Mouse (Mus musculus) skeletal muscle tissue, adult 2 months (tissue): ENCODE data around the gene Fxyd5.

Experiments
- DNase-seq: peaks from one replicate; pipeline ENCODE4 v3.0.0-alpha.2; 2012; ENCODE audit warnings: low read depth, low spot score

Fxyd5 gene

DNA sequence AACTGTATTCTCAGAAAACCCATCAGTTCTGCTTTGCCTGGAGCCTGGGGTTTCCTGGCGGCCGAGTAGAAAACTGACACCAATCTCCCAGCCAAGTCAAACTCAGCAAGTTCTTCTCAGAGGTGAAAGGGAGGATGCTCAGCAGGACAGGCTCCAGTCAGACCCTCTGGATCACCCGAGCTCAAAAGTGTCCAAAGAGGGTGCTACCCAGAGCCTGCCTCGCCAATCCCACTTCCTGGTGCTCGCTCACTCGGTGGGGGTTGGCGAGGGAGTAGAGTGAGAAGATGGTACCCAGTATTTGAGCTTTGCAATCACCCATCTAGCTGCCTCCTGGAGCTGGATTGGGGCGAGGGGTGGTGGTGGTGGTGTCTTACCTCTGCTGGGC is 1.3 kb downstream of the Fxyd5 start:
- DNase-seq, result no peak

GRCm38 (mm10) chr7:31040281-31041022 is 1.8 kb downstream of the Fxyd5 start:
- no peak for DNase-seq

GRCm38 (mm10) chr7:31039011-31039410 is 3.3 kb downstream of the Fxyd5 start:
- no peak for DNase-seq

DNA sequence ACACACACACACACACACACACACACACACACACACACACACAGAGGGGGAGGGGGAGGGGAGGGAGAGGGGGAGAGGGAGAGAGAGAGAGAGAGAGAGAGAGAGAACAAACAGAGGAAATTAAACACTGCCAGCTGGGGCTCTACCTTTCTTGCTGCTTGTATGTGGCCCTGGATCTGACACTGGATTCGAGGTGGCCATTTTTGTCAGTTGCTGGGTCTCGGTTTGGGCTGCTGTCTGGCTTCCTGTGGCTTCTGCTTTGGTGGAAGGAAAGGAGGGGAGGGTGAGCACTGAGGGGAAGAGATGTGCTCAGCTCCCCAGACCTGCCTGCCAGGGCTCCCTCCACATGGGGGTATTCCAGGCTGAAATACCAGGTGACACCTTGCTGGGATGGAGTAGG is 4.6 kb downstream of the Fxyd5 start:
- DNase-seq, result no peak

GRCm38 (mm10) chr7:31036917-31037316 is 5.4 kb downstream of the Fxyd5 start:
- no peak for DNase-seq

DNA sequence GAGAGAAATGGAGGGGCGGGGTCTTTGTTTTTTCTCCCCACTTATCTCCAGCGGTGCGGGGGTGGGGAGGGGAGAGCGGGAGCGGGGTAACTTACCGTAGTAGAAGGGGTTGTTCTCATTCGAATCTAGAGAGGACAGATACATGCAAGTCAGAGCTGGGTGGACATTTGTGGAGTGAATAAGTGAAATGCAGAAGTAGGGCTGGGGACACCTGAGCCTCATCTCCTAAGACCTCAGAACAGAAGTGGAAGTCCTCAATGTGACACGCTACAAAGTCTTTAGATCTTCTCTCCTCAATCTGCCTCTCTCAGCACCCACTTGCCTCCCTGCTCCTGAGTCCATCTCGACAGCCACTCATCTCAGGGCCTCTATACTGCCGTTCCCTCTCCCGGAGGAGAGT is 7.0 kb downstream of the Fxyd5 start:
- no peak for DNase-seq

- no peak for DNase-seq
Observed at GRCm38 (mm10) chr7:31034789-31035188, 7.5 kb downstream of the Fxyd5 start.

GRCm38 (mm10) chr7:31033409-31034165 is 8.7 kb downstream of the Fxyd5 start:
- no peak for DNase-seq

GRCm38 (mm10) chr7:31031731-31032130 is 10.6 kb downstream of the Fxyd5 start:
- DNase-seq, result no peak

DNA sequence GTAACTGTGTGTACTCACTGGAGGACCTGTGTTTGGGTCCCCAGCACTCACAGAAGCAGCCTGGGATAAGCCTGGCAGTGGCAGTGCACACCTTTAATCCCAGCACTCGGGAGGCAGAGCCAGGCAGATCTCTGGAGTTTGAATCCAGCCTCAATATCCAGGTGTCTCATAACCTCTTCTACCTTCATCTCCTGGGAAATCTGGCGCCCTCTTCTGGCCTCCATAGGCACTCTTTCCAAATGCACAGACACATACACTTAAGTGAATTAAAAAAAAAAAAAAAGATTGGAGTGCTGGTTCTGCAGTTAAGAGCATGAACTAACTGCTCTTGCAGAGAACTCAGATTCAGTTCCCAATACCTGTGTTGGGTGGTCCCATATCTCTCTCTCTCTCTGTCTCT is 11.6 kb downstream of the Fxyd5 start:
- no peak for DNase-seq

- DNase-seq, result no peak
Observed at GRCm38 (mm10) chr7:31028609-31029008, 13.7 kb downstream of the Fxyd5 start.

DNA sequence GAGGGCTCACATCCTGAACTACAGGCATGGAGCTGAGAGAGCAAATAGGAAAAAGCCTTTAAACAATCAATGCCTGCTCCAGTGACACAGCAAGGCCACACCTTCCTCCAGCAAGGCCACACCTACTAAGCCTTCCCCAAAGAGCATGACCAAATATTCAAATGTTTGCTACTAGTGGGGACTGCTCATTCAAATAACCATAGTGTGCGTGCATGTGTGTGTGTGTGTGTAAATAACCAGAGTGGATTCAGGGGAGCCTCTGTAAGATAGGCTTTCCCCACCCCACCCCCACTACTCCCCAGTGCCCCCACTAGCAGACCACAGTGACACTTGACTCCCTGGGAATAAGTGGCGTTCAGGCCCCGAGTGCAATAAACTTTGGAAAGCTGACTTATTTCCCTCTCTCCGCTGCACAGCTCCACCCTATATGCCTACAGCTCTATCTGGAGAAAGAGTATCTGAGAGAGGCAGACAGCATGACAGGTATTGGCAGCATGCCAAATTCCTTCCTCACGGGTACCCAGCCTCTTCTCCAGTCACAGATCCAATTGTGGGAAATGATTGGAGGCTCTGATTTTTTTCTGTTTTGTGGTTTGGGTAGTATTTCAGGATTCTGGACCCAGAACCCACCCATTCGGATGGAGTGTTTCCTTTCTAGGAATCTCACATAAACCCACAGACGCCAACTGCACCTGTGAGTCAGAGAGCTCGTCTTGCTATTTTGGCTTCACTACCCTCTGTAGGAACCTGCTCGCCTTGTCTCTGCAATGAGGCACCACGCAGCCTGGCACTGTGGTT is 25.0 kb downstream of the Fxyd5 start:
- no peak for DNase-seq

DNA sequence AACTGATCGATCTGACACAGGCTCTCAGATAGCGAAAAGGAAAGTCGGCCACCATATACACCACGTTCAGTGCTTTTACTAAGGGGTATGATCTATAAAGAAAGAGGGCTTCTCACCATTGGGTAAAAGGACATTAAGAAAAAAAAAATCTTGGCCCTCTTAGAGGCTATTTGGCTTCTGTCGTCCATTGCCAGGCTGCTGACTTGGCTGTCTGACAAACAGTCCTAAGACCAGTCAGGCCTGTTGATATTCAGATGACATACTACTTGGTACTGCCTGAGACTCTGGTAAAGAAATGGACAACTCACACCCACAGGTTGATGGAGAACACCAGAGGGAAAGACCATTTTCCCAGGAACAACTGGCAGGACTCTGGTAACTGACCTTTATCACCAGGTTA is 29.3 kb downstream of the Fxyd5 start:
- DNase-seq, result no peak

DNA sequence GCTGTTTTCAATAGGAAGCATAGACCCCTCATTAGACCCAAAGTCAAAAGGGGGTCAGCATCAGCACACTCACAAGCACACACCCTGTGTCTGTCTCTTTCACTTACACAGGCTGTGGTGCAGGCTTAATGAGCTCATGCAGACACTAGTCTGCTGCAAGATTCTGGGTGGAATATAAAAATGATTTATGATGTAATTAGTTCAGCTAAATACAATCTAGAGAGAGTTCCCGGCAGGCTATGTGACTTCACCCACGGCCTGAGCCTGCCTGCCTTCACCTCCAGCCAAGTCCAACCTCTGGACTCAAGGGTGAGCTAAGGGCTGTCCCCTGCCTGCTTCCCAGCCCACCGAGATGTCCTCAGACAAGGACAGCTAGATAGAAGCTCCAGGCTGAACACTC is 33.4 kb downstream of the Fxyd5 start:
- DNase-seq, result no peak

GRCm38 (mm10) chr7:31008175-31008574 is 34.1 kb downstream of the Fxyd5 start:
- no peak for DNase-seq

DNA sequence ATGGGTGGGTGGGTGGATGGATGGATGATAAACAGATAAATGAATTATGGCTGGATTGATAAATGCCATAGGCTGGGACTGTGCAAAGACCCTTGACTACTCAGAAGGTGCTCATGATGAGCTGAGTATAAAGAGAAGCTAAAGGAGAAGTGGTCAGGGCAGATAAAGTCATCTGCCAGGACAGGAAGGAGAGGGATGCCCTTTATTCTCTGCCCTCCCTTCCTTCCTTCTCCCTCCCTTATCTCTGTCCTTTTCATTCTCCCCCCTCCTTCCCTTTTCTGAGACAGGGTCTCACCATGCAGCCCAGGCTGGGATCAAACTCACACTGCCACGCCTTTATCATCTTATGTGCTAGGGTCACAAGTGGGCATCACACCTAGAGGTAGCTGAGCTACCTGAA is 34.5 kb downstream of the Fxyd5 start:
- no peak for DNase-seq

DNA sequence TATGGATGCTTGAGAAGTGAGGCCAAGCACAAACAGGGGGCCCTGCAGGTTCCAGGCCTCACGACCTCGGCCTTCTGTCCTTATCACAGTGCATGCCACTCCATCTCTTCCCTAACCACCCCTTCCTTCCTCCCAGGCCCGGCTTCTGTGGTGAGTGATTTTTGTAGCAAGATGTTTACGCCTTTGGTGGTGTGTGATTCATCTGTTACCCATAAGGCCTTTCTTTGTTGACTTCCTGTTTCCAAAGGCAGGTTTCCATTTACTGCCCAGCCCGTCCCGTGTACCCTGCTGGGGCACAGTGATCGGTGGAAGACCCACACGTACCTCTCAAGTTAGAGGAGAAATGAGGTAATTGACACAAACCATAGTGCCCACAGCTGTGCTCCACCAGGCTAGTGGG is 39.6 kb downstream of the Fxyd5 start:
- peak; percentile 56 for DNase-seq

- peak; percentile 82 for DNase-seq
Observed at GRCm38 (mm10) chr7:31000505-31001020, 41.7 kb downstream of the Fxyd5 start.

GRCm38 (mm10) chr7:30996491-30996890 is 45.8 kb downstream of the Fxyd5 start:
- DNase-seq, result no peak

DNA sequence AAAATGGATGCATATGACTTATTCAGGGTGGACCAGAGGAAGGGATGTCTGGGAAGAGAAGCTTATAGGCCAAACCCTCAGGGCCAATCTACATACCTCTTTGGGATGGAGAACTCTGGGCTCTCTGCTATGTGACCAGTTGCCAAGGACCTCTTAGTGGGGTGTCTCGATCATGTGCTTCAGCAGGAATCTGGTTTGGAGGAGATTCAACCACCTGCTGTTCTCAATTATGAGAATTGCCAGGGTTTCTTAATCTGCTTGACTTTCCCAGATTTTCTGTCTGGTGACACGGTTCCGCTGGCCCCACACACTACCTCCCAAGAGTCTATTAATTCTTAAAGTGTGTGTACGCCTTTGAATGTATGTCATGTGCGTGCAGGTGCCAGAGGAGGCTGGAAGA is 48.3 kb downstream of the Fxyd5 start:
- no peak for DNase-seq

DNA sequence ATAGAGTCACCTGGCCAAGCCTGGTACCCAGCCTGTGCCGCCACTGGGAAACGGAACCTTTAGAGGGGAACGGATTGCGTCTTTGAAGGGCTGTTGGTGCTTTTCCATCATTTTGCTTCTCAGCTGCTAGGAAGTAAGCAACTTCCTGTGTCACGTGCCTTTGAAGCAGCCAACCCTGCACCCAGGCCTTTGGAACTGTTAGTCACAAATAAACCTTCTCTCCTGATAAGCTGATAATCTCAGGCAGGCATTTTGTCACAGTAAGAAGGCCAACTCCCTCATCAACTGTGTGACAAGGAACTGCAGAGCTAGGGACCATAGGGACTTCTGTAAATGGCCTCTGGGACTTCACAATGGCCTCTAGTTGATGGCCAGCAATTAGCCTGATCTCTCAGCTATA is 50.1 kb downstream of the Fxyd5 start:
- DNase-seq, result no peak

DNA sequence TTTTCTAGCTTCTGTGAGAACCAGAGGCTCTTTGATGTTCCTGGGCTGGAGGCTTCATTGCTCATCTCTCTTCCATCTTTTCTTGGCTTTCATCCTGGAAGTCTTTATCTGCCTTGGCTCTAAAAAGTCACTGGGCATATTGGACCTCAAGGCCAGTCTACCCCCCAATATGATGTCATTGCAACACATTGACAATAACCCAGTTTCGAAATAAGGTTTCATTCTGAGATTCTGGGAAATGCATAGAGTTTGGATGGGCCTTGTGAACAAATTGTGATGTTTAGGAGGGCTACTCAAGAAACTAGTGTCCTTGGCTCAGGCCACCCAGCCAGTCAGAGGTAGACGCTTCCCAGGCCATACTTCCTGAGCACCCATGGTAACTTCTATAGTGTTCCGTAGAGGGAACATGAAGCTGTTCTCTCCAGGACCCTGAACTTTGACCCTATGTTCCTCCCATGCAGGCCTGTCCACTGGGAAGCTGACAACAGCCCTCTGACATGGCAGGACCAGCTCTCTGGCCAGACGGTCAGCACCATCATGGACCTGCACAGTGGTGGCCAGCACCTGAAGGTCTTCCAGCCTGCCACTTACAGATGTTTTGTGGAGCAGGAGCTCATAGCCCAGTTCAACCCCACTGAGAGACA is 53.6 kb downstream of the Fxyd5 start:
- DNase-seq, result no peak
